Mouse (Mus musculus): ENCODE measurements around the gene Eml4. TPM values are rescaled to one million over a fixed set of nuclear protein-coding genes. Genes with fewer than 3 reads are reported as not detected.

The Eml4 gene
- polyA plus RNA-seq, 1 experiment: 114 TPM

DNA sequence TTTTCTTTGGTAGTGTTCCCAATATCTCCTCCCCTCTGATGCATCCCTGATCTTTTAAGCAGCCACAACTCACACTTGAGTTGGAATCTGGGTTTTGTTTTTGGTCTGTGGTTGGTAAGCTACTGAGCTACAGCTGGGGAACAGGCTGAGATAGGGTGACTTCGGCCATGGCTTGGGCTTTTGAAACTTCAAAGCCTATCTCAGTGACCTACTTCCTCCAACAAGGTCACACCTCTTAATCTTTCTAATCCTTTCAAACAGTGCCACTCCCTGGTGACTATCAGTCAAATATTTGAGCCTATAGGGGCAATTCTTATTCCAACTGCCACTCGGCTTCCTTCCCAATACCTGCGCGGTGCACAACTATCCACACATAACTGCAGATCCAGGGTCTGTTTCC, 149.0 kb downstream of the Eml4 start:
- Histone ChIP-seq H3K4me3 (ENCODE audit: low read depth, low read length) (no peak overlapping the region), H3K9ac (ENCODE audit: low read depth, poor library complexity, severe bottlenecking) (no peak overlapping the region), H3K36me3 (ENCODE audit: control insufficient read depth, insufficient read depth, low read length, poor library complexity, severe bottlenecking) (peaks cover 20% of the 10 kb centered on the region), H3K9me3 (replicated peaks; ENCODE audit: control insufficient read depth, insufficient read depth, low read length, poor library complexity, severe bottlenecking) (no peaks in the 10 kb centered on the region), H3K27ac (ENCODE audit: insufficient read depth, low read length) (no peak overlapping the region), H3K27me3 (ENCODE audit: control insufficient read depth, insufficient read depth, low read length, poor library complexity, severe bottlenecking) (no peaks in the 10 kb centered on the region), H3K4me1 (ENCODE audit: control insufficient read depth, insufficient read depth, low read length) (peaks cover under 1% of the 10 kb centered on the region)
- TF ChIP-seq POLR2A (IDR thresholded peaks at IDR 0.05; ENCODE audit: insufficient read depth, low read length) (no peak), EP300 (IDR thresholded peaks at IDR 0.05; ENCODE audit: insufficient read depth, low read depth, low read length) (no peak), CTCF (IDR thresholded peaks at IDR 0.05; ENCODE audit: low read depth, low read length) (no peak)

DNA sequence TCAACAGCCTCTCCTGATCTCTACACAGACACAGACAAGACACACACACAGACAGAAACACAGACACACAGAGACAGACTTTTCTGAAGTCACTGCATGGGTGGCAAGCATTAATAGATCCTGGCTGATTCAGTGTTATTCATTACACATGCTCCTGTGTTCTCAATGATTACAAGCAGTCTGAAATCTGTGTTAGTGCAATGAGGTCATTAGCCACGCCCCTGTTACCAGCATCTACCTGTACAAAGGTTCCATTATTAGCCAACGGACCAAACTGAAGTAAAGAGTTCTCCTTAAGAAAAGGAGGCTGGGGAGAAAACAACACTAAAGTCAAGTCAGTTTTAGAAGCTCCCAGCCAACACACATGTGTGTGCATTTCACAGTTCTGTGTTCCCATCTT, 153.0 kb downstream of the Eml4 start:
- no peak overlapping the region for H3K9ac ChIP-seq (ENCODE audit: low read depth, poor library complexity, severe bottlenecking)
- no peak overlapping the region for H3K27ac ChIP-seq (ENCODE audit: insufficient read depth, low read length)
- H3K9me3 ChIP-seq (replicated peaks; ENCODE audit: control insufficient read depth, insufficient read depth, low read length, poor library complexity, severe bottlenecking): no peaks in the 10 kb centered on the region
- TF ChIP-seq CTCF (IDR thresholded peaks at IDR 0.05; ENCODE audit: low read depth, low read length) (no peak), POLR2A (IDR thresholded peaks at IDR 0.05; ENCODE audit: insufficient read depth, low read length) (no peak), EP300 (IDR thresholded peaks at IDR 0.05; ENCODE audit: insufficient read depth, low read depth, low read length) (no peak)
- no peaks in the 10 kb centered on the region for H3K27me3 ChIP-seq (ENCODE audit: control insufficient read depth, insufficient read depth, low read length, poor library complexity, severe bottlenecking)
- no peak overlapping the region for H3K4me3 ChIP-seq (ENCODE audit: low read depth, low read length)
- H3K4me1 ChIP-seq (ENCODE audit: control insufficient read depth, insufficient read depth, low read length): peaks cover 2% of the 10 kb centered on the region
- H3K36me3 ChIP-seq (ENCODE audit: control insufficient read depth, insufficient read depth, low read length, poor library complexity, severe bottlenecking): peaks cover 24% of the 10 kb centered on the region

DNA sequence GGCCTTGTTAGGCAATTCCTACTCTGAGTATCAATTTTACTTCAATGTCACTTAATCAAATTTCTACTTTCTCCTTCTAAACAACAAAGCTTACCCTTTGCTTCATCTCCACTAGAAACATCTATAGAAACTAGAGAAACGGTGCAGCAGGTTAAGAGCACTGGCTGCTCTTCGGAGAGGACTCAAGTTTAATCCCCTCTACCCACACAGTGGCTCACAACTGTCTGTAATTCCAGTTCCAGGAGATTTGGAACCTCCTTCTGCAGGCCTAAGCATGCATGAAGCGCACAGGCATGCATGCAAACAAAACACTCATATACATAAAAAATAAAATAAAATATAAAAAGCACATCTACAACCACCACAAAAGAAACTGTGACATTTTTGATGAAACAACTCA, 161.4 kb downstream of the Eml4 start:
- no peaks in the 10 kb centered on the region for H3K9me3 ChIP-seq (replicated peaks; ENCODE audit: control insufficient read depth, insufficient read depth, low read length, poor library complexity, severe bottlenecking)
- TF ChIP-seq CTCF (IDR thresholded peaks at IDR 0.05; ENCODE audit: low read depth, low read length): no peak
- TF ChIP-seq POLR2A (IDR thresholded peaks at IDR 0.05; ENCODE audit: insufficient read depth, low read length): no peak
- no peak for TF ChIP-seq EP300 (IDR thresholded peaks at IDR 0.05; ENCODE audit: insufficient read depth, low read depth, low read length)

DNA sequence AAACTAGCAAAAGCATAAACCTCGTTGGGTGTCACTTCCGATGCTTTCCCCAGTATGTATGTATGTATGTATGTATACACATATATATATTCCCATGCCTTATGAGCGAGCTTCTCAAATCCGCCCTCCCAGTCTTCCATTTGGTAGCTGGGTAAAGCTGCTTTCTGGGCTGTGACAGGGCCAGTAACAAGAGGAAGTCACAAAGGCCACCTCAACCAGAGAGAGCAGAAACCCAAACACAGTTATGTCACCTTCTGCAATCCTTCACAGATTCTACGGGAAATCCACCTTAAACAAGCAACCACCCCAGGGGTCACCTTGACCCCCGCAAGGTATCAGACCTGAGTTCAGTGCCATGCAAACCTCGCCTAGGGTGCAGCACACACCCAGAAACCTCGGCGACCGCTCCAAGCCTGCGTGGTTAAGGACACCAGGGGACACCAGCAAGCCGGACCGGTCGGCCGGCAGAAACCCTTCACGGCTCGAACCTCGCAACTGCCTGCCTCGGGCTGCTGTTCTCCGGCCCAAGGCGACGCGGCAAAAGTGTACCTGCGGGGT, 163.0 kb downstream of the Eml4 start:
- no peaks in the 10 kb centered on the region for H3K27me3 ChIP-seq (ENCODE audit: control insufficient read depth, insufficient read depth, low read length, poor library complexity, severe bottlenecking)
- H3K9ac ChIP-seq (ENCODE audit: low read depth, poor library complexity, severe bottlenecking): peak overlapping the region; percentile 71
- TF ChIP-seq EP300 (IDR thresholded peaks at IDR 0.05; ENCODE audit: insufficient read depth, low read depth, low read length) (no peak), CTCF (IDR thresholded peaks at IDR 0.05; ENCODE audit: low read depth, low read length) (no peak), POLR2A (IDR thresholded peaks at IDR 0.05; ENCODE audit: insufficient read depth, low read length) (no peak)
- H3K9me3 ChIP-seq (replicated peaks; ENCODE audit: control insufficient read depth, insufficient read depth, low read length, poor library complexity, severe bottlenecking): no peaks in the 10 kb centered on the region
- H3K36me3 ChIP-seq (ENCODE audit: control insufficient read depth, insufficient read depth, low read length, poor library complexity, severe bottlenecking): no peaks in the 10 kb centered on the region
- H3K4me1 ChIP-seq (ENCODE audit: control insufficient read depth, insufficient read depth, low read length): no peaks in the 10 kb centered on the region
- peak overlapping the region; percentile 84 for H3K4me3 ChIP-seq (ENCODE audit: low read depth, low read length)
- H3K27ac ChIP-seq (ENCODE audit: insufficient read depth, low read length): no peak overlapping the region

More for the DNA sequence above, 161.4 kb downstream of the Eml4 start:
- Histone ChIP-seq H3K4me1 (ENCODE audit: control insufficient read depth, insufficient read depth, low read length) (no peaks in the 10 kb centered on the region), H3K9ac (ENCODE audit: low read depth, poor library complexity, severe bottlenecking) (0 out of 2 replicates have a peak overlapping the region, but pooled peaks have one; percentile 71), H3K36me3 (ENCODE audit: control insufficient read depth, insufficient read depth, low read length, poor library complexity, severe bottlenecking) (peaks cover 4% of the 10 kb centered on the region; the same call in 1 of the 2 replicates), H3K27me3 (ENCODE audit: control insufficient read depth, insufficient read depth, low read length, poor library complexity, severe bottlenecking) (no peaks in the 10 kb centered on the region), H3K4me3 (ENCODE audit: low read depth, low read length) (no peak overlapping the region), H3K27ac (ENCODE audit: insufficient read depth, low read length) (no peak overlapping the region)

DNA sequence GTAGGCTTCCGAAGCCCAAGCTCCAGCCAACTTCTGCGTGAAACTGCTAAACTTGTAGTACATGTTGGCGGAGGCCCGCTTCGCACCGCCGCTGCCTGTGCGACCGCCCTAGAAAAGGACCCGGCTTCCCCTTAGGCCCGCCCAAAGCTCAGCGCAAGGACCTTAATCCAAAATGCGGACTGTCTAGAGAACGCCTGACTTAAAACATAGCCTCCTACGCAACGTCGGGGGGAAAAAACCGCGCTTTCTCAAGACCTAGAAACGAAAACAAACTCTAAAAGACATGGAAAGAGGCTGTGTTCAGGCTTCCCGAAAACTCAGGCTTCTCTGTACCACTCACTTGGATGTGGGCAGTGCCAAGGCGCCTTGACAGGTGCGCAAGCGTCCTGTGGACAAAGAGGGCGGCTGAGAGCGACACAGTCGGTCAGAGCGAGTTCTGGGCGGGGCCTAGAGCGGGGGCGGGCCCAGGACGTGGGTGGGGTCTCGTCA, 163.5 kb downstream of the Eml4 start:
- H3K9ac ChIP-seq (ENCODE audit: low read depth, poor library complexity, severe bottlenecking): peak overlapping the region; percentile 71
- no peak overlapping the region for H3K27ac ChIP-seq (ENCODE audit: insufficient read depth, low read length)
- no peaks in the 10 kb centered on the region for H3K36me3 ChIP-seq (ENCODE audit: control insufficient read depth, insufficient read depth, low read length, poor library complexity, severe bottlenecking)
- no peaks in the 10 kb centered on the region for H3K4me1 ChIP-seq (ENCODE audit: control insufficient read depth, insufficient read depth, low read length)
- peak overlapping the region; percentile 84 for H3K4me3 ChIP-seq (ENCODE audit: low read depth, low read length)
- no peaks in the 10 kb centered on the region for H3K9me3 ChIP-seq (replicated peaks; ENCODE audit: control insufficient read depth, insufficient read depth, low read length, poor library complexity, severe bottlenecking)
- no peak for TF ChIP-seq EP300 (IDR thresholded peaks at IDR 0.05; ENCODE audit: insufficient read depth, low read depth, low read length)
- no peak for TF ChIP-seq POLR2A (IDR thresholded peaks at IDR 0.05; ENCODE audit: insufficient read depth, low read length)
- no peak for TF ChIP-seq CTCF (IDR thresholded peaks at IDR 0.05; ENCODE audit: low read depth, low read length)
- H3K27me3 ChIP-seq (ENCODE audit: control insufficient read depth, insufficient read depth, low read length, poor library complexity, severe bottlenecking): no peaks in the 10 kb centered on the region

DNA sequence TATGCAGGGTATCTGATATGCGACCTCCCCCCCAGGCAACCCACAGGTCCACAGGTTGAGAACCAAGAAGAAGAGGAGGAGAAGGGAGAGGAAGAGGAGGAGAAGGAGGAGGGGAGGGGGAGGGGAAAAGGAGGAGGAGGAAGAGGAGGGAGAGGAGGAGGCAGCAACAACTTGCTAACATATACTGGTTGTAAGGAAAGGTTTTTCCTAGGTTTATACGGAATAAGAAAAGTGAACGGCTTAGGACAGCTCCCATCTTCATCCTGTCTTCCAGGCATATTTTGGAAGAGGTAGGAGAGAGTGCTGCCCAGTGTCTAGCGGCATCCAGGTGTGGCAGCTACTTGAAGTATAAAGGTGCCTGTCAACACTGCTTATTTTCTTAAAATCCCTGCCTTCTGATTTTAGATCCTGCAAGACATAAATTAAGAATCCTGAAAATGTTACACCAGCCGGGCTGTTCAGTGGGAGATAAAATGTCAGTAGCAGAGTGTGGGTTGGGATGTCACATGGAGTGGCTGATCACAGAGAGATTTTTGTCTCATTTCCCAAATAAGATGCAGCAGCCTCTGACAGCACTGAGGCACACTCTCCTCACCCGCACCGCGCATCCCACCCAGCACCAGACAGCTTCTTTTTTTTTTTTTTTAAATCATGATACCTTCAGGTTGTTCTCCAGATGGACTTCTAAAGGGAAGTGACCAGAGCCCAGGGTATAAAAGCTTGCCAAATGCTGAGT, 166.7 kb downstream of the Eml4 start, which contains the start of gene Cox7a2l:
Gene Cox7a2l (minus strand): TSS at position 51 of the 736 bp plus-strand sequence.
- Histone ChIP-seq H3K4me3 (ENCODE audit: low read depth, low read length) (no peak within 1 kb of the TSS), H3K4me1 (ENCODE audit: control insufficient read depth, insufficient read depth, low read length) (no peaks in the 10 kb centered on the region), H3K9me3 (replicated peaks; ENCODE audit: control insufficient read depth, insufficient read depth, low read length, poor library complexity, severe bottlenecking) (no peaks in the 10 kb centered on the region), H3K36me3 (ENCODE audit: control insufficient read depth, insufficient read depth, low read length, poor library complexity, severe bottlenecking) (no peaks in the 10 kb centered on the region), H3K9ac (ENCODE audit: low read depth, poor library complexity, severe bottlenecking) (no peak within 1 kb of the TSS), H3K27me3 (ENCODE audit: control insufficient read depth, insufficient read depth, low read length, poor library complexity, severe bottlenecking) (no peaks in the 10 kb centered on the region), H3K27ac (ENCODE audit: insufficient read depth, low read length) (no peak within 1 kb of the TSS)
- no peak for TF ChIP-seq EP300 (IDR thresholded peaks at IDR 0.05; ENCODE audit: insufficient read depth, low read depth, low read length)
